Mouse (Mus musculus) limb, embryonic 15.5 days (tissue): Measurements from ENCODE around the gene Fgfr2. TPM values are rescaled to one million over a fixed set of nuclear protein-coding genes. Genes with fewer than 3 reads are reported as not detected.
"Not testable (repeated sequence)": the region's sequence is repeated elsewhere in the genome, so short reads cannot be mapped to it uniquely, and the experiment has no call there.

Experiments
- ATAC-seq: fragments of 200-750 bp; cut with Nextera tagmentation; 2 replicates; pipeline ENCODE4 v1.8.0; 2017; ENCODE audit warnings: low read depth, moderate TSS enrichment; ENCODE audit not compliant: insufficient number of reproducible peaks, low FRiP score, low TSS enrichment
- H3K27ac ChIP-seq: fragments of 300-500 bp; sonication (generic); 2 replicates; pipeline ENCODE4 v1.5.1; 2015; ENCODE audit warnings: moderate library complexity, mild to moderate bottlenecking, inconsistent platforms
- H3K27me3 ChIP-seq: fragments of 300-500 bp; sonication (generic); 2 replicates; pipeline ENCODE4 v1.6.1; 2015; ENCODE audit warnings: inconsistent platforms
- H3K36me3 ChIP-seq: fragments of 300-500 bp; sonication (generic); 2 replicates; pipeline ENCODE4 v1.6.1; 2015; ENCODE audit warnings: inconsistent platforms
- H3K4me1 ChIP-seq: fragments of 300-500 bp; sonication (generic); 2 replicates; pipeline ENCODE4 v1.6.1; 2015; ENCODE audit warnings: inconsistent platforms
- H3K4me2 ChIP-seq: fragments of 300-500 bp; sonication (generic); 2 replicates; pipeline ENCODE4 v1.6.1; 2015; ENCODE audit warnings: mild to moderate bottlenecking, inconsistent platforms
- H3K4me3 ChIP-seq: fragments of 300-500 bp; sonication (generic); 2 replicates; pipeline ENCODE4 v1.5.1; 2015; ENCODE audit warnings: mild to moderate bottlenecking, inconsistent platforms
- H3K9ac ChIP-seq: fragments of 300-500 bp; sonication (generic); 2 replicates; pipeline ENCODE4 v1.6.1; 2015; ENCODE audit warnings: inconsistent platforms
- H3K9me3 ChIP-seq: fragments of 300-500 bp; sonication (generic); 2 replicates; pipeline ENCODE4 v1.6.1; 2016; ENCODE audit warnings: inconsistent platforms
- WGBS: fragments of 180-500 bp; shearing (Covaris S2); methylation state at CpG from one replicate; pipeline ENCODE4 v1.1.7; 2015; 5-methylcytosine and 5-hydroxymethylcytosine counted together
- polyA plus RNA-seq: library from polyadenylated mRNA; unstranded; fragments of >200 nt; fragmentation: Nextera tagmentation; extraction: Ambion mirVana; gene quantifications from 2 replicates; pipeline ENCODE4 v1.2.1, GENCODE M21; 2015

Fgfr2 gene
- polyA plus RNA-seq, 1 experiment from 2014 or later: 101 TPM

GRCm38 (mm10) chr7:132540597-132540996 lies 582.6 kb downstream of the Fgfr2 start:
- H3K9ac ChIP-seq: no peak overlapping the region
- H3K36me3 ChIP-seq: no peaks in the 10 kb centered on the region
- H3K4me2 ChIP-seq: no peak overlapping the region
- H3K9me3 ChIP-seq: no peaks in the 10 kb centered on the region
- 75% methylated on average over 4 of the region's 4 CpGs for WGBS
- no peak overlapping the region for H3K27ac ChIP-seq
- no peak for ATAC-seq
- no peak overlapping the region for H3K4me3 ChIP-seq
- H3K27me3 ChIP-seq: no peaks in the 10 kb centered on the region
- H3K4me1 ChIP-seq: no peaks in the 10 kb centered on the region

DNA sequence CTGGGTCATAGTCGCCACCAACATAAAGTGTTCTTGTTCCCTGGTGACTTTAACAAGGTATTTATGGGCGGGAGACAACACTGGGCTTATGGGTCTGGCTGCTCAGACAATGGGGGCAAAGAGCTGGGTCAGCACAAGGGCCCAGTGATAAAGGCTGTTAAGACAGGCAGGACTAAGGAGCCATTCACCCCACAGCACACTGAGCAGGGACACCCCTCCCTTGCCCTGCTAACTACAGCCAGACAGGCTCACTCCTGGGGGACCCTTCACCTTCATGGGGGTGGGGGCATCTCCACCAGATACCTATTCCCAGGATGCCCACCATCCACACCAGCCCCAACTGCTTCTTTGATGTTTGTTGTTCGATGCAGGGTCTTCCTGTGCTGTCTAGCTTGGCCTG lies 593.9 kb downstream of the Fgfr2 start:
- H3K27me3 ChIP-seq: no peaks in the 10 kb centered on the region
- no peak overlapping the region for H3K27ac ChIP-seq
- no peak overlapping the region for H3K4me3 ChIP-seq
- 37% methylated on average over 3 of the region's 3 CpGs for WGBS
- no peaks in the 10 kb centered on the region for H3K4me1 ChIP-seq
- ATAC-seq: no peak
- no peak overlapping the region for H3K4me2 ChIP-seq
- H3K36me3 ChIP-seq: no peaks in the 10 kb centered on the region
- H3K9me3 ChIP-seq: no peaks in the 10 kb centered on the region
- no peak overlapping the region for H3K9ac ChIP-seq

- Histone ChIP-seq H3K36me3 (no peaks in the 10 kb centered on the region), H3K9ac (no peak overlapping the region), H3K4me3 (no peak overlapping the region), H3K27me3 (no peaks in the 10 kb centered on the region; the same call in 1 of the 2 replicates), H3K27ac (no peak overlapping the region), H3K9me3 (no peaks in the 10 kb centered on the region), H3K4me2 (no peak overlapping the region), H3K4me1 (peaks cover 10% of the 10 kb centered on the region; the same call in 1 of the 2 replicates)
- 61% methylated on average over 7 of the region's 7 CpGs for WGBS
- no peak for ATAC-seq
Observed at GRCm38 (mm10) chr7:132513419-132513982, 609.6 kb downstream of the Fgfr2 start.

- Histone ChIP-seq H3K9ac (no peak overlapping the region), H3K4me3 (no peak overlapping the region), H3K4me1 (peaks cover 15% of the 10 kb centered on the region; the same call in 1 of the 2 replicates), H3K9me3 (no peaks in the 10 kb centered on the region), H3K36me3 (no peaks in the 10 kb centered on the region), H3K27me3 (peaks cover 3% of the 10 kb centered on the region; the same call in 1 of the 2 replicates), H3K4me2 (no peak overlapping the region), H3K27ac (no peak overlapping the region)
- 30% methylated on average over 2 of the region's 2 CpGs for WGBS
- no peak for ATAC-seq
Observed at GRCm38 (mm10) chr7:132509110-132509509, 614.0 kb downstream of the Fgfr2 start.

- peaks cover 3% of the 10 kb centered on the region; the same call in 1 of the 2 replicates for H3K27me3 ChIP-seq
- H3K9ac ChIP-seq: no peak overlapping the region
- H3K9me3 ChIP-seq: no peaks in the 10 kb centered on the region
- H3K4me1 ChIP-seq: peaks cover 11% of the 10 kb centered on the region; the same call in 1 of the 2 replicates
- no peak overlapping the region for H3K27ac ChIP-seq
- ATAC-seq: no peak
- H3K4me3 ChIP-seq: no peak overlapping the region
- 54% methylated on average over 4 of the region's 4 CpGs for WGBS
- no peaks in the 10 kb centered on the region for H3K36me3 ChIP-seq
- H3K4me2 ChIP-seq: no peak overlapping the region
Observed at GRCm38 (mm10) chr7:132507361-132507760, 615.8 kb downstream of the Fgfr2 start.

- peaks cover 5% of the 10 kb centered on the region; the same call in 1 of the 2 replicates for H3K27me3 ChIP-seq
- no peak overlapping the region for H3K27ac ChIP-seq
- no peaks in the 10 kb centered on the region for H3K36me3 ChIP-seq
- no peak overlapping the region for H3K4me2 ChIP-seq
- WGBS: 39% methylated on average over 5 of the region's 5 CpGs
- H3K9me3 ChIP-seq: no peaks in the 10 kb centered on the region
- peaks cover 11% of the 10 kb centered on the region; the same call in 1 of the 2 replicates for H3K4me1 ChIP-seq
- no peak overlapping the region for H3K9ac ChIP-seq
- ATAC-seq: no peak
- H3K4me3 ChIP-seq: no peak overlapping the region
Observed at GRCm38 (mm10) chr7:132506226-132506625, 616.9 kb downstream of the Fgfr2 start.

- H3K4me2 ChIP-seq, ATAC-seq, H3K4me3 ChIP-seq, H3K4me1 ChIP-seq, H3K9me3 ChIP-seq, H3K36me3 ChIP-seq, H3K27ac ChIP-seq, H3K9ac ChIP-seq, H3K27me3 ChIP-seq: not testable (repeated sequence)
Observed at GRCm38 (mm10) chr7:132502445-132502844, 620.7 kb downstream of the Fgfr2 start.

GRCm38 (mm10) chr7:132497142-132497541 lies 626.0 kb downstream of the Fgfr2 start:
- Histone ChIP-seq H3K4me2 (no peak overlapping the region), H3K9ac (no peak overlapping the region), H3K36me3 (no peaks in the 10 kb centered on the region), H3K4me1 (no peaks in the 10 kb centered on the region), H3K27me3 (peaks cover 2% of the 10 kb centered on the region; the same call in 1 of the 2 replicates), H3K4me3 (no peak overlapping the region), H3K9me3 (no peaks in the 10 kb centered on the region), H3K27ac (no peak overlapping the region)
- 93% methylated on average over 3 of the region's 3 CpGs for WGBS
- ATAC-seq: no peak

GRCm38 (mm10) chr7:132494263-132494662 lies 628.9 kb downstream of the Fgfr2 start:
- Histone ChIP-seq H3K4me2 (no peak overlapping the region), H3K4me3 (no peak overlapping the region), H3K4me1 (no peaks in the 10 kb centered on the region), H3K9ac (no peak overlapping the region), H3K36me3 (no peaks in the 10 kb centered on the region), H3K9me3 (no peaks in the 10 kb centered on the region), H3K27ac (no peak overlapping the region), H3K27me3 (no peaks in the 10 kb centered on the region)
- no peak for ATAC-seq
- WGBS: 46% methylated on average over 4 of the region's 4 CpGs

- H3K4me2 ChIP-seq: no peak overlapping the region
- H3K4me3 ChIP-seq: no peak overlapping the region
- H3K27ac ChIP-seq: no peak overlapping the region
- no peaks in the 10 kb centered on the region for H3K36me3 ChIP-seq
- 73% methylated on average over 3 of the region's 3 CpGs for WGBS
- H3K9ac ChIP-seq: no peak overlapping the region
- no peak for ATAC-seq
- H3K27me3 ChIP-seq: 0 out of 2 replicates have a peak, but pooled peaks cover 4% of the 10 kb centered on the region
- no peaks in the 10 kb centered on the region for H3K4me1 ChIP-seq
- H3K9me3 ChIP-seq: no peaks in the 10 kb centered on the region
Observed at GRCm38 (mm10) chr7:132493632-132494031, 629.5 kb downstream of the Fgfr2 start.

DNA sequence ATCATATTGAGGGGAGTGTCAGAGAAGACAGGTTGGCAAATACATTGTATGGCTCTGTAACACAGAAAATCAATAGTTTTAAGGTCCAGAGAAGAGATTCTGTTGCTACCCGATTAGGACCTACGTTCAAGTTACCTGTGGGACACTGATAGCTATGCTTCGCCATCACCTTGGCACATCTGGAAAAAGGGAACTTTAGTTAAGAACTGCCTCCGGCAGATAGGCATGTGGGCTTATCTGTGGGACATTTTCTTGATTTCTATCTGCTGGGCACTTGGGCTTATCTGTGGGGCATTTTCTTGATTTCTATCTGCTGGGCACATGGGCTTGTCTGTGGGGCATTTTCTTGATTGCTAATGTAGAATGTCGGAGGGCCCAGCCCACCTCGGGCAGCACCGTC lies 631.2 kb downstream of the Fgfr2 start:
- Histone ChIP-seq H3K9ac (no peak overlapping the region), H3K4me3 (no peak overlapping the region), H3K36me3 (no peaks in the 10 kb centered on the region), H3K4me2 (no peak overlapping the region), H3K27ac (no peak overlapping the region), H3K27me3 (0 out of 2 replicates have a peak, but pooled peaks cover 4% of the 10 kb centered on the region), H3K9me3 (no peaks in the 10 kb centered on the region), H3K4me1 (no peaks in the 10 kb centered on the region)
- 89% methylated on average over 7 of the region's 7 CpGs for WGBS
- ATAC-seq: no peak

DNA sequence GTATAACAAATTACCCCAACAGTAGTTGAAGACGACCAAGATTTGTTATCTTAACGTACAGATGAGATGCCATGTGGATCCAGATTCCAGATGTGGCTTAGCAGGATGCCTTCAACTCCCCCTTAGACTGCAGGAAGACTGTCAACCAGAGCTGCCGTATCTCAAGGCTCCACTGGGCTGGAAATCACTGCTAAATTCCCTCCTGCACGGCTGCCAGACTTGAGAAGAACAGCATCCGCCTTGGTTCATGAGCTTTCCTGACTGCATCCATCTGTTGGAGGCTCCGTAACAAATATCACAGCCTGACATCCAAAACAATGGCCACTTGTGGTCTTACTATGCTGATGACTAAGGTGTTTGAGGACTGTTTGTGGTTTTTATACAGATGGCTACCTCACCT lies 635.8 kb downstream of the Fgfr2 start:
- Histone ChIP-seq H3K36me3 (no peaks in the 10 kb centered on the region), H3K4me1 (no peaks in the 10 kb centered on the region), H3K4me2 (no peak overlapping the region), H3K4me3 (no peak overlapping the region), H3K27ac (no peak overlapping the region), H3K27me3 (0 out of 2 replicates have a peak, but pooled peaks cover 4% of the 10 kb centered on the region), H3K9ac (no peak overlapping the region), H3K9me3 (no peaks in the 10 kb centered on the region)
- ATAC-seq: no peak
- WGBS: 53% methylated on average over 6 of the region's 6 CpGs
